ENCODE assay signal across 8 mouse cellular contexts in the genomic region with DNA sequence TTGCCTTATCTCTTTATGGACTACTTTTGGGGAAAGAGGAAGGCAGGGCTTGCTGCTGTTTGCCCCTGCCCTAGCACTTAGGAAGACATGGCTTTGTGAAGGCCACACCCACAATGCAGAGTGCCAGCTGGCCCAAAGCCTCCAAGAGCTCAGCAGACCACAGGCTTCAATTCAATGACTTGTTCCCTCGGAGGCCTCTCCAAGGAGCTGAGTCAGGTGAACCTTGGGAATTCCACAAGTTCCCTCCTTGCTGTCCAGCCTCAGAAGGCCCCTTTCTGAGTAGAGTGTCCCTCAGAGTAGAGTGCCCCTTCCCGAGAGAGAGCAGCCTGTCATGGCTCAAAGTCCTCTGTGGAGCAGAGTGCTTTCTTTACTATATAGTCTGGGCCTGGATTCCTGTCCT.
A peak's percentile ranks its signal among the peaks of the same experiment; 100 is the strongest.
DNase-seq lines count a peak whose midpoint lies in the region; ATAC-seq and TF ChIP-seq lines count a peak whose summit lies in the region.

No protein-coding gene starts in this region.

- 0 out of 2 replicates have a peak, but pooled peaks cover 3% of the 10 kb centered on the region for H3K27me3 ChIP-seq in hindbrain, embryonic 12.5 days
- H3K27me3 ChIP-seq in hindbrain, embryonic 11.5 days (ENCODE audit: control insufficient read depth, insufficient read depth, low read length): no peaks in the 10 kb centered on the region
- H3K27me3 ChIP-seq in hindbrain, embryonic 15.5 days: no peaks in the 10 kb centered on the region
- no peaks in the 10 kb centered on the region for H3K27me3 ChIP-seq in liver, embryonic 12.5 days (replicated peaks)
- H3K27me3 ChIP-seq in small intestine, adult 2 months (ENCODE audit: control insufficient read depth, insufficient read depth, low read length): no peaks in the 10 kb centered on the region

- ATAC-seq in hindbrain, embryonic 12.5 days (ENCODE audit: low FRiP score): no peak
- no peak for ATAC-seq in hindbrain, embryonic 11.5 days (ENCODE audit: low FRiP score)
- ATAC-seq in hindbrain, embryonic 15.5 days (ENCODE audit: low FRiP score, low read depth): no peak
- no peak for ATAC-seq in liver, embryonic 12.5 days
- no peak for ATAC-seq in erythroblast, adult 5-6 weeks (replicated peaks; ENCODE audit: low FRiP score, poor library complexity, severe bottlenecking)

- H3K9ac ChIP-seq in hindbrain, embryonic 12.5 days: no peak overlapping the region
- no peak overlapping the region for H3K9ac ChIP-seq in hindbrain, embryonic 11.5 days (ENCODE audit: low read depth, low read length)
- H3K9ac ChIP-seq in hindbrain, embryonic 15.5 days: no peak overlapping the region
- H3K9ac ChIP-seq in liver, embryonic 12.5 days: no peak overlapping the region

- DNase-seq in hindbrain, embryonic 11.5 days (ENCODE audit: low spot score): no peak
- DNase-seq in right cerebral cortex, postnatal 4 days: no peak

- no peak overlapping the region for H3K4me3 ChIP-seq in hindbrain, embryonic 12.5 days
- H3K4me3 ChIP-seq in hindbrain, embryonic 11.5 days (ENCODE audit: low read depth, low read length): no peak overlapping the region
- no peak overlapping the region for H3K4me3 ChIP-seq in embryonic fibroblast, embryonic 13.5 days (ENCODE audit: insufficient read depth, low read length)
- H3K4me3 ChIP-seq in hindbrain, embryonic 15.5 days: no peak overlapping the region
- no peak overlapping the region for H3K4me3 ChIP-seq in liver, embryonic 12.5 days
- H3K4me3 ChIP-seq in small intestine, adult 2 months (ENCODE audit: low read depth, low read length): no peak overlapping the region

- H3K36me3 ChIP-seq in hindbrain, embryonic 12.5 days: no peaks in the 10 kb centered on the region
- no peaks in the 10 kb centered on the region for H3K36me3 ChIP-seq in hindbrain, embryonic 11.5 days (ENCODE audit: control insufficient read depth, insufficient read depth, low read length)
- no peaks in the 10 kb centered on the region for H3K36me3 ChIP-seq in hindbrain, embryonic 15.5 days
- no peaks in the 10 kb centered on the region for H3K36me3 ChIP-seq in liver, embryonic 12.5 days
- no peaks in the 10 kb centered on the region for H3K36me3 ChIP-seq in small intestine, adult 2 months (ENCODE audit: control insufficient read depth, insufficient read depth, low read length)

- TF ChIP-seq POLR2A in embryonic fibroblast, embryonic 13.5 days (IDR thresholded peaks at IDR 0.05; ENCODE audit: low read depth, low read length): no peak
- TF ChIP-seq POLR2A in small intestine, adult 2 months (IDR thresholded peaks at IDR 0.05; ENCODE audit: low read depth, low read length): no peak

- WGBS in hindbrain, embryonic 12.5 days: 51% methylated on average over 2 of the region's 2 CpGs
- 39% methylated on average over 2 of the region's 2 CpGs for WGBS in hindbrain, embryonic 11.5 days
- WGBS in hindbrain, embryonic 15.5 days: 40% methylated on average over 2 of the region's 2 CpGs
- WGBS in liver, embryonic 12.5 days (ENCODE audit: insufficient replicate concordance): 18% methylated on average over 2 of the region's 2 CpGs
- WGBS in small intestine, adult 2 months: 7% methylated on average over 2 of the region's 2 CpGs

- H3K27ac ChIP-seq in hindbrain, embryonic 12.5 days: peak overlapping the region; percentile 62
- H3K27ac ChIP-seq in hindbrain, embryonic 11.5 days (ENCODE audit: low read depth, low read length): no peak overlapping the region
- peak overlapping the region; percentile 79 for H3K27ac ChIP-seq in embryonic fibroblast, embryonic 13.5 days (ENCODE audit: insufficient read depth, low read length)
- H3K27ac ChIP-seq in hindbrain, embryonic 15.5 days (replicated peaks): peak overlapping the region; percentile 27
- H3K27ac ChIP-seq in liver, embryonic 12.5 days: 0 out of 2 replicates have a peak overlapping the region, but pooled peaks have one; percentile 33
- peak overlapping the region; percentile 52 for H3K27ac ChIP-seq in small intestine, adult 2 months (ENCODE audit: insufficient read depth, low read depth, low read length)

- no peak overlapping the region for H3K4me2 ChIP-seq in hindbrain, embryonic 12.5 days (replicated peaks)
- no peak overlapping the region; the same call in 1 of the 2 replicates for H3K4me2 ChIP-seq in hindbrain, embryonic 11.5 days (replicated peaks; ENCODE audit: low read depth, low read length)
- peak overlapping the region; percentile 15 for H3K4me2 ChIP-seq in hindbrain, embryonic 15.5 days
- H3K4me2 ChIP-seq in liver, embryonic 12.5 days: peak overlapping the region; percentile 29; the same call in 1 of the 2 replicates

- H3K4me1 ChIP-seq in hindbrain, embryonic 12.5 days: peaks cover 42% of the 10 kb centered on the region
- H3K4me1 ChIP-seq in hindbrain, embryonic 11.5 days (replicated peaks; ENCODE audit: control insufficient read depth, insufficient read depth, low read length): peaks cover 7% of the 10 kb centered on the region
- H3K4me1 ChIP-seq in embryonic fibroblast, embryonic 13.5 days (ENCODE audit: control insufficient read depth, insufficient read depth, low read length): peaks cover 14% of the 10 kb centered on the region
- H3K4me1 ChIP-seq in hindbrain, embryonic 15.5 days (replicated peaks): peaks cover 31% of the 10 kb centered on the region
- peaks cover 16% of the 10 kb centered on the region for H3K4me1 ChIP-seq in liver, embryonic 12.5 days
- H3K4me1 ChIP-seq in small intestine, adult 2 months (ENCODE audit: control insufficient read depth, insufficient read depth, insufficient read length, low read length): peaks cover 16% of the 10 kb centered on the region

- TF ChIP-seq CTCF in embryonic fibroblast, embryonic 13.5 days (IDR thresholded peaks at IDR 0.05; ENCODE audit: borderline replicate concordance, insufficient read depth, low read length): no peak
- no peak for TF ChIP-seq CTCF in small intestine, adult 2 months (IDR thresholded peaks at IDR 0.05; ENCODE audit: extremely low read depth, insufficient read length, insufficient replicate concordance, low read depth, low read length)

- no peaks in the 10 kb centered on the region for H3K9me3 ChIP-seq in hindbrain, embryonic 12.5 days (replicated peaks)
- H3K9me3 ChIP-seq in hindbrain, embryonic 11.5 days (ENCODE audit: control insufficient read depth, low read length): no peaks in the 10 kb centered on the region
- H3K9me3 ChIP-seq in hindbrain, embryonic 15.5 days: no peaks in the 10 kb centered on the region
- H3K9me3 ChIP-seq in liver, embryonic 12.5 days (replicated peaks): no peaks in the 10 kb centered on the region

Comparison
In these comparisons a context has a peak if more than half of its experiments do, and no peak if none do; other contexts are left out.
1. H3K4me2 ChIP-seq: peak in hindbrain, embryonic 15.5 days (single experiment) and liver, embryonic 12.5 days (single experiment); none in hindbrain, embryonic 12.5 days (single experiment) and hindbrain, embryonic 11.5 days (single experiment).